Mouse (Mus musculus) layer of hippocampus, adult 11-12 months (tissue): Measurements from ENCODE around the gene Actc1.
A peak's percentile ranks its signal among the peaks of the same experiment; 100 is the strongest.

Source experiments
- DNase-seq: peaks from one replicate; pipeline ENCODE4 v3.0.0; 2022; ENCODE audit warnings: low spot score

The Actc1 gene

DNA sequence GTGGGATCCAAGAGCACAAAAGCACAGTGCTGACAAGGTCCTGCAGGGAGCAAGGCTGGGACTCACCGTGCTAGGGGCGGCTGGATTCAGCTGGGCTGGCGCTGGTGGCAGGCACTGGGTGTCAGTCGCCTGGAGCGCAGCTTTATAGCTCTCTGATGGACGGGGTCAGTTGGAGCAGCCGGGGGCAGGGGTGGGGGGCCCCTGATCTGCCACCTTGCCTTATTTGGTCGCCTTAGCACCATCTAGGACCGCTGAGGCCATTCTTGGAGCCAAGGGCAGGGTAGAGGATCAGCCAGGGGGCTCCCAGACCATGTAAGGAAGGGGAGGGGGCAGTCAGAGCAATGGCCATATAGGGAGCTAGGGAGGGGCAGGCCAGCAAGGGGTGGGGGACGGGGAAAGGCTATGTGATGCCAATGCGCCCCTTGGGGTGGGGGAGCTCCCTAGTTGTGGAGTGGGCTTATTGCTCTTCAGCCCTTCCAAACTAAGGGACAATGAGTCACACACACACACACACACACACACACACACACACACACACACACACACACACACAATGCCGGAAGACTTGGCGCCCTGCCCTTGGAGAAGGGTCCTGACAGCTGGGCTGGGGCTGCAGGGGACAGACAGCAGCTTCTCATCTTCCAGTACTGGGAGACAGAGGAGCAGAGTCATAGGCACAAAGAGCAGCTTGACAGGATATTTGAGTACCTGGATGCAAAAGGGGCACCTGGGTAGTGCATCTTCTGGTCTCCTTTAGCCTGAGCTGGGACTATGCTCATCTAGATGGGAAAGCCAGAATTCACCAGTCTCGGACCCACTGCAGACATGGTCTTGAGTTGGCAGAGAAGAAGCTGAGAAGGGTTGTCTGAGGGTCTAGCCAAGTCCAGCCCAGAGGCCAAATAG, at the start of gene Actc1:
Actc1 (minus strand) TSS at position 853 of the 903 bp plus-strand sequence.
- DNase-seq, result no peak

DNA sequence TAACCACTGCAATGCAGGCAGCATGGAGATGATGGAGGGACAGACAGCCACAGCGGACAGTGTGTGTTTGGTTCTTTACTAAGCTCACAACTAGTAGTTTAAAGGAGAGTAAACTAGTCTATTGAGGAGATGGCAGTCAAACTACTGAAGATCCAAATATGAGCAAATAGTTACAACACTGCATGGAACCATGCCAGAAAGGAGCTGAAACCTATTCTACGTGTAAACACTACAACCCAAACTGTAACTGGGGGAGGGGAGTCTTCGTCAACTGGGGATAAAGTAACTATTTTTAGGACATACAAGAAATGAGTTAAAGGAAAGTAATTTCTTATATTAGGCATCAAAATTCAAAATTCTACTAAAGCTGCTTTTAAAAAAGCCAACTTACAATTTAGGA, 49.1 kb upstream of the Actc1 start:
- no peak for DNase-seq

DNA sequence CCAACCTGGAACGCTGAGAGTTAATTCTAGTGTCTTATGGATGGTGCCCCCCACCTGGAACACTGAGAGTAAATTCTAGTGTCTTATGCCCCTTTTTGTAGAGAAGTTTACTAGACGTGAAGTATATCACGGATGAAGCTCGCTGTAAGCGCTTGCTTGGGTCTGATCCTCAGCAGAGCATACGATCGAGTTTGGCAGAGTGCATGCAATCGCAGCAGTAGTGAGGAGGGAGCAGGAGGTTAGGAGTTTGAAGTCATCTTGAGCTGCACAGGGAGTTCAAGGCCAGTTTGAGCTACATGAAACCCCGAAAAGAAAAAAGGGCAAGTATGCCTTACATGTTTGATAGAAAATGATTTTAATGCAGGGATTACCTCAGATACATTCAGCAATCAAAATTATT, 47.5 kb upstream of the Actc1 start:
- no peak for DNase-seq

DNA sequence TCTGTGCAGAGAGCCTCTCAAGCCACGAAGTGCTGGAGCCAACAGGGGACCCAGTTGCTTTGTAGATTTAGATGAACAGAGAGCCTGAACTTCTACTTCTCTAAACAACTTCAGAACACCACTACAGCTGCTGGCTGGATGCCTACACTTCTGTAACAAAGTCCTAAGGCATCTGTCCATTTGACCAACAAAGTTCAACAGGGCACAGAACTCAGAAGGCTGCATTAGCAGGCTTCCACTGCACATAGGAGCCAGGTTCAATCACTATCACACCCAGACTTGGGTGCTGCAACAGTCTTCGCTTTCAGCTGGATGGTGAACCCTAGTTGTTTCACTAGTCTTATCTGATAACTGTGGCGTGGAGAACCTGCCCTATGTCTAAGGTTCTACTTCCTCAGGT, 46.5 kb upstream of the Actc1 start:
- DNase-seq, result no peak

DNA sequence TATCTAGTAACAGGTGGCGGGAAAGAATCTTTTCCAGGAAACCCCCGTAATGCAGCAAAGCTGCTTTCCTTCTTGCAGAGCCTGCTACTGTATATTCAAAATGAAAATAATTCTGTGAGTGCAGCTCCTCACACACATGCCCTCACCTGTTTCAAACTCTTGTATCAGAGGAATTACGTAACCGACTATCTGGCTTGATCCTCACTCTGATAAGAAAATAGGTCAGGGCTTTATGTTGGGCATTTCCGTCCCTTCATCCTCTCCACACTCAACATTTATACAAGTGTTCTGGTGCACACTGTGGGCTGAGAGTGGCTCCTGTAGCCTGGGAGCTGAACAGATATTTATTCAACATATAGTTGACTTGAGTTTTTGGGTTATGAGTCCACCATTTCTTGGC, 45.8 kb upstream of the Actc1 start:
- DNase-seq, result no peak

DNA sequence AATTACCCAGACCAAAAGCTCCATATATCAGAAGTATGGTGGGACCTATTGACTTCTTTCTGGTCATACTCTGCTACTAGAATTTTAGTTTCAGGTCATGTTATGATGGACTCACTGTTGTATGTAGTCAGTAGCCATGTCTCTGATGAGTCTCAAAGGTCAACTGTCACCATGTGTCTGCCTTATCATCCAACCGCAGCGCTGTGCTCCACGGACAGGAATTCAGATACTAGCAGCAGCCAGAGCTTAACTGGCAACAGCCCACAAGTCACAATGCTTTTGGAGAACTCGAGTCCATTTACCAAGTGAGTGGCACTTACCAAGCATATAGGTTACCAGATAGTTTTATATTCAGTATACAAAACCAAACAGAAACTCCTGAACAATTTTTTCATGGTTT, 44.3 kb upstream of the Actc1 start:
- DNase-seq, result no peak

DNA sequence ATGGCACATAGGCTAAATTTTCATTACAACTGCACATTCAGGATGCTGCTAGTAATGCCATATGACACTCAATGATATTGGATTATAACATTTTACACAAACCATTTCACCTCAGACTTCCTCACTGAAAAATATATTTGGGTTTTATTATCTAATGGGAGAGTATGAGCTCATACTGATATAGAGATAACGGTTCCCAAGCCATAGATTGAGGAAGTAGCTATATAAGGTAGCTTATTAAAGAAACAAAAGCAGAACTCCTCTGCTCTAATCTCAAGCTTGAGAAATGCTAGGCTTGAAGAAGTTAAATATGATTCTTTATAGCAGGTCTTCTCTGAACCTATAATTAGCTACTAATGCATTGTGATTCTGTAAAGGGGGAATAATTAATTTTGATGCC, 43.2 kb upstream of the Actc1 start:
- DNase-seq, result no peak

DNA sequence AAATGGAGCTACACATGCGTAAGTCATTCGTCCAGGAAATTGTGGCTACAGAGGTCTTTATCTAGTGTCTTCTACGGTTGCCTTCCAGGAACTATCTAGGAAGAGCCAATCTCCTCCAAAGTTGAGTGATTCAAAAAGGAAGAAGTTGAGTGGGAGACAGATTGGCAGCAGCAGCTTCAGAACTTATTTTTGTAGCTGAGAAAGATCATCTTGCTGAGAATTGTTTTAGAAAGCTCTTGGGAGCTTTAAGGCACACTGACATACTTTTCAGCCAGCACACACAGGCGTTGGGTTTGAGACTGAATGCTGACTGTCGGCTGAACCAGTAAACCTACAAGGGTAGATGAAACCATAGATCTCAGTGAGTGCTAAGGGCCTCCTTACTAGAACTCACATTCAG, 42.0 kb upstream of the Actc1 start:
- no peak for DNase-seq

DNA sequence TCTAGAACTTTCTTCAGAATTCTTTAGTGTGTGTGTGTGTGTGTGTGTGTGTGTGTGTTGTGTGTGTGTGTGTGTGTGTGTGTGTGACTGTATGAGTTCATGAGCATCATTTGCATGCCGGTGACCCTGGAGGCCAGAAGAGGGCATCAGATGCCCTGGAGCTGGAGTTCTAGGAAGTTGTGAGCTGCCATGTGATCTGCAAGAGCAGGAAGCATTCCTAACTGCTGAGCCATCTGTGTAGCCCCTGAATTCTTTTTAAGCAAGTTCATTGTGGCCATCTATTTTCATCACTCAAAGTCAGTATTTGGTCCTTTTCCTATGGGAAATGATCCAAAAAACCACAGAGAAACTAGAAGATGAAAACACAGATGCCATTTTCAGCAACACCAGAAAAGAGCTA, 41.3 kb upstream of the Actc1 start:
- no peak for DNase-seq

DNA sequence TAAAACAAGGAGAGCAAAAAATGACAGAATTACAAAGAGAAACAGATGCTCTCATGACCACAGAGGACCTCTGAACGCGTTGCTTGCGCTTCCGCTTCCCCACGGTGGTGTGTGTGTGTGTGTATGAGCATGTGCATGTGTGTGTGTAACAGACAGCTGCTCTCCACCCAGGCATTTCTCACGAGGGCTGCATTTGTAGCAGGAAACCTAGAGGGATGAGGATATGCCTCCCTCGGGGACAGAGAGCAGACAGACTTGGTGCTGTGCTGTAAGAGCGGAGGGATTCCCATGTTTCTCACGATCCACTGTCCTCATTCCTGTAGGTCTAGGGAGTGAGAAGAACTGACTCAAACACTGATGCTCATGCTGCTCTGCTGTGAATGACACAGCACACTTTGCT, 40.2 kb upstream of the Actc1 start:
- DNase-seq, result no peak

DNA sequence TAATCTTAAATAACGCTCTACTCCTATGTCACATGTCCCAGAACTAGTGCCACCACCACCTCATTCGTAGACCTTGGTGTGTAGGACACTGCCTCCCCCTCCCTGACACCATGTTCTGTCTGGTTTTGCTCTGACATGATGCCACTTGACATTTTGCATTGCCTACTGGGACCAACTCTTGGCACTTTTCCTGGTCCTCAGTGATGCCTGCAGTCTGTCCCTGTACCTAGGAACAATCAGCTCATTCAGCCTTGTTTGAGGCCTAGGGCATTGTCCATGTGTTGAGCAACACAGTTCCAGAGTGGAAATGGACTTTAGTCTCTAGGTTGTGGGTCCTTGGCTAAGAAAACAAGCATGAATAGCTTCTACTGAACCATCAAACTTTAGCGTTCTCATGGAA, 36.5 kb upstream of the Actc1 start:
- DNase-seq, result peak; percentile 10

DNA sequence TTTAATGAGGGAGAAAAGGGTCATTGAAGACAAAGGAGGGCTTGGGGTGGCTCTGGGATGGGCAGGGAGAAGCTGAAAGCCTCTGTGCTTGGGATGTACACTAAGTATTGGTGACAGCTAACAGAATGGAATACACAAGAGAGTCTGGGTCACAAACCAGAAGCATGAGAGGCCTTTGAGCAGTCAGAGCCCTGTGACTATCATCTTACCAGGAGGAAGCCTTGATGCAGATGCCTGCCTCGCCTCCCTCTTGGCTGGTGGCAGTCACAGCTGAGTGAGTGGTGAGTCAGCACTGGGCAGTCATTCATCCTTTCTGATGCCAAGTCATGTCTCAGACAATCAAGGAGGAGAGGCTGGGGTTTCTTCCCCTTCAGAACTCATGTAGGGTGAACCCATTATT, 33.9 kb upstream of the Actc1 start:
- no peak for DNase-seq

DNA sequence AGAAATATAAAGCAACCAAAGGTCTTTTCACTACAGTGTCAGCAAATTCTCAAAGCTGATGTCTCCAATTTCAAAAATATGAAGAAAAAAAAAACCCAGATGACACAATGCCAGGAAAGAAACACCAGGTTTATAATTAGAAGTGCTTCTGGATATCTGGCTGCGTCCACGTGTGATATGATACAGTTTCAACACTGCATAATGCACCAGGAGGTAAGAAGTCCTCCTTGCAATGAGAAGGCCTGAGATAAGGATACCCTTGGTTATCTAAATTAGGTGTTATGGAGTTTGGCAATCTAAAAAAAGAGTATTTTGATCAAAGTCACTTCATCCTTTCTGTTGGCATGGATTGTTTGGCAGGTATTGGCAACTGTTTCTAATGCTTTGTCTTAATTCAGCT, 18.5 kb upstream of the Actc1 start:
- no peak for DNase-seq

DNA sequence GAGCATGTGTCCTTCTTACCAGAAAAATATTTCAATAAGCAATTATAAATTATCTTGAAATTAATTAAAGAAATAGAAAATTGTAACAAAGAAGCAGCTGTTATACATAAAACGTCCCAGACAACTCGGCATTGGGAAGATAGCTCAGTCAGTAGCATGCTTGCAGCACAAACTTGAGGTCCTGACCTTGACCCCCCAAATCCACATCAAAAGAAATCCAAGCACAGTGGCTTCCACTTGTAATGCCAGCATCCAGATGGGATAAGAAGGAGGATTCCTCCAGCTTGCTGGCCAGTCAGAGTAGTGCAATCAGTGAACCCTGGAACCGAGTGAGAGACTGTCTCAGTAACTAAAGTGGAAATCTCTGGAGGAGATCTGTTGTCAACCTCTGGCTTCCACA, 12.9 kb upstream of the Actc1 start:
- DNase-seq, result no peak

DNA sequence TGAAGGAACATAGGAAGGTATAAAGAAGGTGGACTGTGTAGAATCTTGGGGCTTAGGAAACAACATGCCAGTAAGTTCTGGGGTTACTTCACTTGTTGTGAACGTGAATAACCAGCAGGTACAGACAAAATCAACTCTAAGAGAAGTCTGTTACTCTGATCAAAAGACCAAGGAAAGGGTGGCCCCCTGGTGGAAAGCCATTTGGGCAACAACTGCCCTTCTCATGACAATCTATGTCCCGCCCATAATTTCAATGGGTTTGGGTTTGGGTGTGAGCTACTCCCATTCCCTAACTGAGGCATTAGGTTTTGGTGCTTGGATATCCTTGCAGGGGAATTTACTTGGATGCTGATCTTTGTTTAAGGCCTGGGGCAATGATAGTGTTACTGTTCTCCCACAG, 10.7 kb upstream of the Actc1 start:
- no peak for DNase-seq

DNA sequence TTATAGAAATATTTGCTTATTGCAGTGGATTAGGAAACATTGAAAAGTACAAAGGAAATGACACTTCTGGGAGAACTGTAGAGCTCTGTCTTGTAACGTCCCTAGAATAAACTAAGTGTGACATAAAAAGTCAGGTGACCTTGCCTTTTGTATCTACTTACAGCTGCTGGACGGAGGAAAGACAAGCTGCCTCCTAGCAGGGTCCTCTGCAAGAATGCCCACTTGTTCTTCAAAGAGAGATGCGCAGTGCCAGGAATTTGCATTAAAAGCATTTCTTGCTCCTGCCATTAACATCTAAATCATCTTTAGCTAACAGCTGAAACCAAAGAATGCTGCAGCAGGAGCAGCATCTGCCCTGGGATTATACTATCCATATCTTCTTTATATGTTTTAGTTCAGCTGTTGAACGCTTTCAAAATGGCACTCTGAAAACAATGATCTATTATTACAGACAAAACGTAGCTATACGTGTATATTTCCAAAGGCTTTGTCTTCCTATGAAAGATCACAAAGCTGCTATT, 6.8 kb upstream of the Actc1 start:
- no peak for DNase-seq

DNA sequence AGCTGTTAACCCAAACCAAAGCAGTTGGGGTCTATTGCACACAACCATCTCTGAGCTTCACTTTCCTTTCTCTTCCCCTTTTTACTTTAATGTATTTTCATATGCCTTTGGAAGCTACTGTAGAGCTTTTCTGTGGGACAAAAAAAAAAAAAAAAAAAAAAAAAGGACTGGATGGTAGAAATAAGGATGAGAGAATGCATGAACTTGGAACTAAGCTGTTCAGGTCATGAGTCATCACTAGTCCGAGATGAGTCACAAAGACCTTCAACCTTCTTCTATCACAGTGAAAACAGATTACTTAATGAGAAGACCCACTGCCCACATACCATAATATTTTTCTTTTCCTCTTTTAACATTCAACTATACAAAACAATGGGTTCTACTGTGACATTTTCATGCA, 6.3 kb upstream of the Actc1 start:
- no peak for DNase-seq

DNA sequence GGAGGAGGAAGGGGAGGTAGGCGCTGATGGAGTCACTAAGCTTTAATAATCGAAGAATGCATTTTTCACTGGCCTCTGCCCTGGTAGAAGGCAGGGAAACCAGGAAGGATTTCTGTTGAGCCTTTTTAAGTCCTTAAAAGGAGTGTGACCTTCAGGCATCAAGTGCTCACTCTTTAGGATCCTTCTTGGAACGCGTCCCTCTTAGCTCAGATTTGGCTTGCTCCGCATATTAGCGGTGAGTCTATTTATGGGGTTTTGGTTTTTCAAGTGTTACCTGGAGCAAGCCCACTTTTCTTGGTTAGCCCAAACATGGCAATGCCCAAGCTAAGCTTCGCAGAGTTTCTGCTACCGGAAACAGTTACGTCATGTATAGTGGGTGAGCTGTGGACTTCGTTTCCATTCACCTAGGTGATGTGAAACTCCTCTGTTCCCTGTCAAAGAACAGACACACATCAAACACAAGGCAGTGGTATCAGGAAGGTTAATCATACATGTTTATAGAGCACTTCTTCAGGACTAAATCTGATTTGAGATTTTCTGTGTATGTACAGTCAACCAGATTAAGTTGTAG, 5.0 kb upstream of the Actc1 start:
- DNase-seq, result no peak

DNA sequence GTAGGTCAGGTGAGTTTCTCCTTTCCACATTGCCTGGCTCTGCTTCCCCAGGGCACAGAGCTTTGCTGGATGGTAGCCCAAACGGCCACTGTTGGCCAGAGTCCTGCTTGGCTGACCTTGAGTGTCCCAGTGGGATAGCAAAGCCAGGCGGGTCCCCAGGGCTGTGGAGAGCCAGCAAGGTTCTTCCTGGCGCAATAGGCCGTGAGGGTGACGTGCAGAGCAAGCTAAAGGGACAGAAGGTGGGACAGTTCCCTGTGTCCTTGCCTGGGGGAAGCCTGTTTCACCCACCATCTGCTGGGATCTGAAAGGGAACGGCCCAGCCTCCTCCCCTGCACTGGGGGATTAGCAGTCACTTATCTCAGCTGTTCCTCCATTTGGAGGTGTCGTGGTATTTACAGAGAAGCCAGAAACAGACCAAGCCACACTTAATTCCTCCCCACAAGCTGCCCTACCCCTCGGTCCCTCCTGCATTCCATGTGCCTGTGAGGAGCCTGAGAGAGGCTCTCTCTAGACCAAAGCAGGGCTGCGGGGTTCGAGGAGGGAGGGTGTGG, 4.0 kb upstream of the Actc1 start:
- no peak for DNase-seq

DNA sequence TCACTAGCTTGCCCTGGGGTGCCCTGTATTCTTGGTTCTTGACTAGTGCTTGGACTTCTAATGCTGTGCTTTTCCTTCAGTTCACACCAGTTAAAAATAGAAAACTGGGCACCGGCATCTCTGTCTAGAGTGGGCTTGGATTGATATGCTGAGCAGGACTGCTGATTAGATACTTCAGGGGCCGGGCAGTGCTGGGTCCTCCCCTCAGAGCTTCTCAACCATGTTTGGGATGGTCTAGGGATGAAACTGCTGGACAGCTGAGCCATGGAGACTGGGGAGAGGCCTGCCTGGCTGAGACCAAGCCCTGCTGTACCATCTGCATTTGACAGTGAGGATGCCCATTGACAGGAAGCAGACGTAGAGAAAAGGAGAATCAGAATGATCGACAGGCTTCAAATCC, 781 bp upstream of the Actc1 start:
- DNase-seq, result no peak

DNA sequence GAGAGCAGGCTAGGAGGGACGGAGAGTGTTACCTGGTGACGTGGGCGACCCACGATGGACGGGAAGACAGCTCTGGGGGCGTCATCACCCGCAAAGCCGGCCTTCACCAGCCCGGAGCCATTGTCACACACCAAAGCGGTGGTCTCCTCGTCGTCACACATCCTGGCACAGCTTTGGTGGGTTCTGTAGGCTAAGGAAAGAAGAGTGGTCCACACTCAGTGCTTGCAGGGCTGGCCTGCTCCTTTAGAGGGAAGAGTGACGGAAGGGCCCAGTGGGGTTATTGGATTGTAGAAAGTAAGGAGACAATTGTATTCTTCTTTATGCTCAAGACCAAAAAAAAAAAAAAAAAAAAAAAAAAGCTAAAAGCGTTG, 1.5 kb downstream of the Actc1 start:
- DNase-seq, result no peak

DNA sequence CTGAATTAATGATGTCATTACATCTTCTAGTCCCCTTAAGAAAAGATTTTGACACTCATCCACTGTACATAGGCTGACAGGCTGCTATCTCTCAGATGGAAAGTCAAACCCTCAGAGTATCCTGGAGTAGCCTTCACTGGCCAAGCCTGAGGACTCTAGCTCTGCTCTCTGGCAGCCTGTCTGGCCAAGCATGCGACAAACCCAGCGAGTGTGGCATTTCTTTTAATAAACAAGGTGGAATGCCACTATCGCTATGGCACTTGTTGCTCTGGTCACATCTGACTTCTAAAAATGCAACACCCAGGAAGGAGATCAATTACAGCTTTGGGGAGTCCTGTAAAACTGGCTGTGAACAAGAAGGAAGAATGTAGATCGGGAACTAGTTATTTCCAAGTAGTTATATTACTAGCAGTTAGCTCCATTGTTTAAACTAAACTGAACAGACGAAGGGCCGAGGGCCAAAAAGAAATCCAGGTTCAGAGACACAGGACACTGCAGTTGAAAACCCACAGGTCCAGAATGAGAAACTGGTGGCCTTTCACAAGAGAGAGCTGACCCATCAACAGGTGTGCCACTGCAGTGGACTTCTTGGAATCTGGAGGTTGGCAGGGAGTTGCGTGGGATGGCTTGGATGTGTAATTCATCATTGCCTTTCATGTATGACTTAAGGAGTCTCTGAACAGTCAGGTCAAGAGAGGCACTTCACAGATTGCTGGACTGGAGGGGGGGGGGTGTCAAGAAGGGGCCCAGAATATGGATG, 2.1 kb downstream of the Actc1 start:
- no peak for DNase-seq

DNA sequence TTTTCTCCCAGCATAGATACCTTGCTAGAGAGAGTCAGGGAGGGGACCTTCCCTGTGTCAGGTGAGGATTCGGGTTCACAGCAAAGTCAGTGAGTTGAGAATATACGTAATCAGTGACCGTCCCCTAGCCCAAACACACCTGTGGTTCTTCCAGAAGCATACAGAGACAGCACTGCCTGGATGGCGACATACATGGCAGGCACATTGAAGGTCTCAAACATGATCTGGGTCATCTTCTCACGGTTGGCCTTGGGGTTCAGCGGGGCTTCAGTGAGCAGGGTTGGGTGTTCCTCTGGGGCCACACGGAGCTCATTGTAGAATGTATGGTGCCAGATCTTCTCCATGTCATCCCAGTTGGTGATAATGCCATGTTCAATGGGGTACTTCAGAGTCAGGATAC, 3.2 kb downstream of the Actc1 start:
- no peak for DNase-seq
